Mouse (Mus musculus) layer of hippocampus, adult 9-11 months (tissue): ENCODE results near the gene Spatc1l.

Source experiments
- DNase-seq: peaks from one replicate; pipeline ENCODE4 v3.0.0; 2022

The Spatc1l gene

GRCm38 (mm10) chr10:76602690-76603089 is 40.6 kb downstream of the Spatc1l start:
- DNase-seq = no peak

GRCm38 (mm10) chr10:76612473-76612872 is 50.4 kb downstream of the Spatc1l start:
- DNase-seq = no peak
